Comparison of ENCODE assay signal across 9 mouse cellular contexts in genomic region chr5:44476356-44476755, GRCm38 (mm10).
A peak's percentile ranks its signal among the peaks of the same experiment; 100 is the strongest.
DNase-seq lines count a peak whose midpoint lies in the region; ATAC-seq and TF ChIP-seq lines count a peak whose summit lies in the region.
"Had no signal": no experiment of that assay in that cellular context is flagged by ENCODE, and none has a peak within 500 bp of the region (broad histone marks: within the 10 kb centered on the region; RNA-seq: fewer than 3 reads in every experiment).

No protein-coding gene starts in this region.

- no peak overlapping the region for H3K27ac ChIP-seq in hindbrain, embryonic 10.5 days
- H3K27ac ChIP-seq in hindbrain, embryonic 13.5 days = no peak overlapping the region
- H3K27ac ChIP-seq in midbrain, embryonic 10.5 days (replicated peaks) = no peak overlapping the region
- no peak overlapping the region for H3K27ac ChIP-seq in midbrain, embryonic 16.5 days (ENCODE audit: low read length)
- no peak overlapping the region for H3K27ac ChIP-seq in forebrain, postnatal 0 days (ENCODE audit: low read depth, low read length)
- H3K27ac ChIP-seq in stomach, postnatal 0 days (replicated peaks) = no peak overlapping the region

- H3K27me3 ChIP-seq in hindbrain, embryonic 10.5 days (ENCODE audit: insufficient read depth, poor library complexity, severe bottlenecking) = no peaks in the 10 kb centered on the region
- H3K27me3 ChIP-seq in hindbrain, embryonic 13.5 days = no peaks in the 10 kb centered on the region
- no peaks in the 10 kb centered on the region for H3K27me3 ChIP-seq in midbrain, embryonic 10.5 days (ENCODE audit: low read depth, poor library complexity, severe bottlenecking)
- H3K27me3 ChIP-seq in midbrain, embryonic 16.5 days (ENCODE audit: control insufficient read depth, insufficient read depth, low read depth, low read length) = no peaks in the 10 kb centered on the region
- no peaks in the 10 kb centered on the region for H3K27me3 ChIP-seq in forebrain, postnatal 0 days (ENCODE audit: insufficient read depth, low read length)
- H3K27me3 ChIP-seq in stomach, postnatal 0 days (ENCODE audit: control insufficient read depth, insufficient read depth, low read length) = no peaks in the 10 kb centered on the region

- ATAC-seq in hindbrain, embryonic 13.5 days (ENCODE audit: low FRiP score) = no peak
- no peak for ATAC-seq in midbrain, embryonic 16.5 days
- ATAC-seq in forebrain, postnatal 0 days = no peak
- ATAC-seq in stomach, postnatal 0 days (ENCODE audit: low FRiP score, low TSS enrichment) = no peak

- H3K4me1 ChIP-seq in hindbrain, embryonic 10.5 days (replicated peaks) = 0 out of 2 replicates have a peak, but pooled peaks cover 12% of the 10 kb centered on the region
- H3K4me1 ChIP-seq in hindbrain, embryonic 13.5 days (replicated peaks) = peaks cover 10% of the 10 kb centered on the region
- H3K4me1 ChIP-seq in midbrain, embryonic 10.5 days = peaks cover 4% of the 10 kb centered on the region; the same call in 1 of the 2 replicates
- no peaks in the 10 kb centered on the region for H3K4me1 ChIP-seq in midbrain, embryonic 16.5 days (ENCODE audit: control insufficient read depth, insufficient read depth, low read length)
- H3K4me1 ChIP-seq in forebrain, postnatal 0 days (ENCODE audit: insufficient read depth) = peaks cover 5% of the 10 kb centered on the region; the same call in 1 of the 2 replicates
- H3K4me1 ChIP-seq in stomach, postnatal 0 days (replicated peaks; ENCODE audit: control insufficient read depth, insufficient read depth) = no peaks in the 10 kb centered on the region

- H3K9ac ChIP-seq in hindbrain, embryonic 13.5 days = no peak overlapping the region
- no peak overlapping the region for H3K9ac ChIP-seq in midbrain, embryonic 16.5 days (ENCODE audit: low read depth, low read length)
- H3K9ac ChIP-seq in forebrain, postnatal 0 days = no peak overlapping the region
- H3K9ac ChIP-seq in stomach, postnatal 0 days (ENCODE audit: low read length) = no peak overlapping the region

- DNase-seq in hindbrain, embryonic 10.5 days (ENCODE audit: low spot score) = peak; percentile 26
- peak; percentile 17 for DNase-seq in midbrain, embryonic 10.5 days (ENCODE audit: low spot score)
- DNase-seq in forebrain, postnatal 0 days = no peak
- no peak for DNase-seq in stomach, postnatal 0 days (ENCODE audit: low spot score)
- DNase-seq in spleen, adult 18-20 months = no peak
- DNase-seq in frontal cortex, postnatal 25 days (ENCODE audit: low spot score in 2 of 2) = no peak

- TF ChIP-seq EP300 in stomach, postnatal 0 days (optimal IDR thresholded peaks at IDR 0.05) = no peak

- no peaks in the 10 kb centered on the region for H3K9me3 ChIP-seq in hindbrain, embryonic 10.5 days
- no peaks in the 10 kb centered on the region for H3K9me3 ChIP-seq in hindbrain, embryonic 13.5 days
- no peaks in the 10 kb centered on the region for H3K9me3 ChIP-seq in midbrain, embryonic 10.5 days (replicated peaks)
- H3K9me3 ChIP-seq in midbrain, embryonic 16.5 days (replicated peaks; ENCODE audit: control insufficient read depth, low read length, poor library complexity, severe bottlenecking) = no peaks in the 10 kb centered on the region
- H3K9me3 ChIP-seq in forebrain, postnatal 0 days (ENCODE audit: low read length) = no peaks in the 10 kb centered on the region
- H3K9me3 ChIP-seq in stomach, postnatal 0 days (ENCODE audit: control insufficient read depth, low read length) = no peaks in the 10 kb centered on the region

- WGBS in hindbrain, embryonic 10.5 days = 26% methylated on average over 4 of the region's 4 CpGs
- WGBS in hindbrain, embryonic 13.5 days = 37% methylated on average over 4 of the region's 4 CpGs
- 28% methylated on average over 4 of the region's 4 CpGs for WGBS in midbrain, embryonic 10.5 days
- 20% methylated on average over 4 of the region's 4 CpGs for WGBS in midbrain, embryonic 16.5 days
- WGBS in forebrain, postnatal 0 days = 29% methylated on average over 4 of the region's 4 CpGs
- WGBS in stomach, postnatal 0 days = 42% methylated on average over 4 of the region's 4 CpGs

- H3K4me2 ChIP-seq in hindbrain, embryonic 13.5 days = no peak overlapping the region
- no peak overlapping the region for H3K4me2 ChIP-seq in midbrain, embryonic 16.5 days (ENCODE audit: low read length)
- H3K4me2 ChIP-seq in forebrain, postnatal 0 days (ENCODE audit: low read depth) = no peak overlapping the region
- H3K4me2 ChIP-seq in stomach, postnatal 0 days (replicated peaks; ENCODE audit: low read depth) = no peak overlapping the region

- H3K4me3 ChIP-seq in hindbrain, embryonic 10.5 days = no peak overlapping the region
- no peak overlapping the region for H3K4me3 ChIP-seq in hindbrain, embryonic 13.5 days
- H3K4me3 ChIP-seq in midbrain, embryonic 10.5 days = no peak overlapping the region
- no peak overlapping the region for H3K4me3 ChIP-seq in midbrain, embryonic 16.5 days (ENCODE audit: low read depth, low read length)
- no peak overlapping the region for H3K4me3 ChIP-seq in forebrain, postnatal 0 days (ENCODE audit: low read depth, low read length)
- H3K4me3 ChIP-seq in stomach, postnatal 0 days (ENCODE audit: low read depth, low read length) = no peak overlapping the region
- H3K4me3 ChIP-seq: erythroblast, embryonic 14.5 days had no signal

- peak; percentile 45 for TF ChIP-seq CTCF in forebrain, postnatal 0 days (IDR thresholded peaks at IDR 0.05; ENCODE audit: low read depth)
- TF ChIP-seq CTCF in stomach, postnatal 0 days (IDR thresholded peaks at IDR 0.05; ENCODE audit: low read depth) = peak; percentile 63

- no peaks in the 10 kb centered on the region for H3K36me3 ChIP-seq in hindbrain, embryonic 10.5 days
- no peaks in the 10 kb centered on the region for H3K36me3 ChIP-seq in hindbrain, embryonic 13.5 days
- H3K36me3 ChIP-seq in midbrain, embryonic 10.5 days = no peaks in the 10 kb centered on the region
- H3K36me3 ChIP-seq in midbrain, embryonic 16.5 days (ENCODE audit: control insufficient read depth, insufficient read depth, low read length) = no peaks in the 10 kb centered on the region
- H3K36me3 ChIP-seq in forebrain, postnatal 0 days (ENCODE audit: insufficient read depth) = peaks cover 4% of the 10 kb centered on the region; the same call in 1 of the 2 replicates
- H3K36me3 ChIP-seq in stomach, postnatal 0 days (ENCODE audit: control insufficient read depth, insufficient read depth, low read length) = no peaks in the 10 kb centered on the region

Comparison
In these comparisons a context has a peak if more than half of its experiments do, and no peak if none do; other contexts are left out.
1. DNase-seq: peak in hindbrain, embryonic 10.5 days (single experiment) and midbrain, embryonic 10.5 days (single experiment); none in forebrain, postnatal 0 days (single experiment), stomach, postnatal 0 days (single experiment), spleen, adult 18-20 months (0 of 2) and frontal cortex, postnatal 25 days (0 of 2).